Mouse (Mus musculus) bone marrow, adult 2 months (tissue): ENCODE measurements around the gene Asb12.

ENCODE experiments used
- CTCF ChIP-seq: fragments of 200-500 bp; IDR thresholded peaks from 2 replicates; pipeline ENCODE4 v1.5.1; 2011; ENCODE audit warnings: low read length, control low read depth; ENCODE audit not compliant: control insufficient read depth, insufficient read depth
- POLR2A ChIP-seq: fragments of 200-500 bp; IDR thresholded peaks from 2 replicates; pipeline ENCODE4 v1.6.1; 2011; ENCODE audit warnings: low read depth, mild to moderate bottlenecking, control low read depth, low read length, borderline replicate concordance; ENCODE audit not compliant: control insufficient read depth

DNA sequence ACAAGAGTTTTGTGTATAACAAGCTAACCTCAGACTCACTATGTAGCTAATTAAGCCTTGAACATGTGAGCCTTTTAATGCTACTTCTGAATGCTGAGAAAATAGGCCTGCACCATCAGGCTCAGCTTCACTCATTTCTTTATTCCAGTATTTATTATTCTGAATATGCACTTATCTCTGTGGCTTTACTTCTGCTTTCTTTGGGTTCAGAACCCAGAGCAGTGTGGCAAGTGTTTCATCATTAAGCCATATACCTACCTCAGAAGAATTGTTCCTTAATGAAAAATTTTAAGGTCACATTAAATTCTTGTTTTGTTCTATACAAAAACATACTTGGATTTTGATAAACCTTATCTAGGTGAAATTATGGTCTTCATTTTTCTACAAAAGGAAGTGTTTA is 33.9 kb downstream of the Asb12 start:
- TF ChIP-seq CTCF: no peak
- no peak for TF ChIP-seq POLR2A
